Mouse (Mus musculus): Measurements from ENCODE around the gene Recql5. TPM values are rescaled to one million over a fixed set of nuclear protein-coding genes. Genes with fewer than 3 reads are reported as not detected.

The Recql5 gene
- total and polyA plus RNA-seq, 3 experiments, result 6.8 to 10.2 (median 7.4) TPM

- Histone ChIP-seq H3K9ac (ENCODE audit: low read depth, low read length) (no peak overlapping the region), H3K4me1 (ENCODE audit: control insufficient read depth, insufficient read depth, low read length) (no peaks in the 10 kb centered on the region), H3K4me3 (no peak overlapping the region), H3K79me2 (replicated peaks; ENCODE audit: control insufficient read depth, insufficient read depth, low read length) (no peaks in the 10 kb centered on the region), H3K27ac (no peak overlapping the region), H3K27me3 (ENCODE audit: control insufficient read depth, insufficient read depth, low read length) (no peaks in the 10 kb centered on the region), H3K36me3 (ENCODE audit: control insufficient read depth, insufficient read depth, low read length) (no peaks in the 10 kb centered on the region)
- TF ChIP-seq CTCF (IDR thresholded peaks at IDR 0.05) (no peak), POLR2A (IDR thresholded peaks at IDR 0.05; ENCODE audit: insufficient read depth, low read depth, low read length) (no peak), EP300 (IDR thresholded peaks at IDR 0.05; ENCODE audit: insufficient read depth, low read depth, low read length) (no peak)
- WGBS, result 83% methylated on average over 9 of the region's 9 CpGs
- DNase-seq, result no peak
- intact Hi-C loops (cut with DNase I), result no loop called here
These were observed 15.0 kb upstream of the Recql5 start for GRCm38 (mm10) chr11:115948316-115948715.

DNA sequence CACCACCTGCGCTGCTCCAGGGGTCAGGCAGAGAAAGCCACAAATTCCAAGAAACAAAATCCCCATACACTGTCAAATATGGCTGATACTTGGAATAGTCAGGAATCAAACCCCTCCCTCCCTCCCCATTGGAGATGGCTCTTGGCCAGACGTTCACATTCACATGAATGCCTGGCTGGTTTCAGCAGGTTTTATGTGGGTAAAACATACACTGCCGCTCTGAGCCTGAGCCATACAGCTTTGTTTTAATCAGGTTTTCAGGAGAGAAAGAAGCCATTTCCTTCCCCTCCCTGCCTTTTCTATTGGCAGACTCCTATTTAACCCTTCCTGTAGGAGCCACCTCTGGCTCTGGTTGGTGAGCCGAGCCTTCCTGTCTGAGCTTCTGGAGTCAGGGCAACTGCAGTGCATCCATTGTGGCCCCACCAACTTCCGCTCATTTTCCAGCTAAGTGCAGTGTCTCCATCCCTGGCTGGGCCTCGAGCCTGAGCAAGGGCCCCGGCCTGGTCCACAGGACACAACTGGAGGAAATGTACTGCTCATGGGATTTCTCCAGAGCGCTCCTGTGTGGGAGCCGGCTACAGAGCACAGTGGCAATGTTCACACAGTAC, 13.0 kb upstream of the Recql5 start:
- 54% methylated on average over 9 of the region's 9 CpGs for WGBS
- TF ChIP-seq CTCF (IDR thresholded peaks at IDR 0.05) (no peak), EP300 (IDR thresholded peaks at IDR 0.05; ENCODE audit: insufficient read depth, low read depth, low read length) (no peak)
- H3K4me1 ChIP-seq (ENCODE audit: control insufficient read depth, insufficient read depth, low read length), result no peaks in the 10 kb centered on the region
- no peaks in the 10 kb centered on the region for H3K79me2 ChIP-seq (replicated peaks; ENCODE audit: control insufficient read depth, insufficient read depth, low read length)
- intact Hi-C loops (cut with DNase I), result no loop called here
- H3K27me3 ChIP-seq (ENCODE audit: control insufficient read depth, insufficient read depth, low read length), result no peaks in the 10 kb centered on the region
- no peaks in the 10 kb centered on the region for H3K36me3 ChIP-seq (ENCODE audit: control insufficient read depth, insufficient read depth, low read length)
- H3K27ac ChIP-seq, result peak overlapping the region; percentile 15; the same call in 1 of the 2 replicates
- no peak overlapping the region for H3K4me3 ChIP-seq
- no peak for DNase-seq
- H3K9ac ChIP-seq (ENCODE audit: low read depth, low read length), result no peak overlapping the region

DNA sequence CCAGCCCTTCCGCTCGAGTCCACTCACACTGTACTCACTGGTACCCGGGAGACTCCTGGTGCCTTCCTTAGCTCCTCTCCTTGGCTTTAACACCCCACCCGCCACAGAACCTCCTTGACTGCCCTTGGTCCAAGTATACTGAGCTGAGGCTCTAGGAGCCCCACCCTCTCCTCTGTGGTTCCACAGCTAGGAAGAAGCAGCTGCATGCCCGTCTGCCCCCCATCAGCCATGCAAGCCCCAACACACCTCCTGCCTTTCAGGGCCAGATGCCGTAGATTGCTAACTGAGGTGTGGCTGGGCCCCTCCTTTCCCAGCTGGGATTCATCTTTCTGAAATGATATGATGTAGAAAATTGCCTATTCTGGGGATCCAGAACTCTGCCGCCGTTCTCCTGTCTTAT, 12.0 kb upstream of the Recql5 start:
- Histone ChIP-seq H3K36me3 (ENCODE audit: control insufficient read depth, insufficient read depth, low read length) (no peaks in the 10 kb centered on the region), H3K4me3 (no peak overlapping the region), H3K9ac (ENCODE audit: low read depth, low read length) (no peak overlapping the region), H3K27me3 (ENCODE audit: control insufficient read depth, insufficient read depth, low read length) (no peaks in the 10 kb centered on the region), H3K79me2 (replicated peaks; ENCODE audit: control insufficient read depth, insufficient read depth, low read length) (no peaks in the 10 kb centered on the region), H3K27ac (no peak overlapping the region), H3K4me1 (ENCODE audit: control insufficient read depth, insufficient read depth, low read length) (no peaks in the 10 kb centered on the region)
- DNase-seq, result no peak
- 90% methylated on average over 8 of the region's 8 CpGs for WGBS
- intact Hi-C loops (cut with DNase I), result no loop called here
- no peak for TF ChIP-seq CTCF (IDR thresholded peaks at IDR 0.05)
- no peak for TF ChIP-seq EP300 (IDR thresholded peaks at IDR 0.05; ENCODE audit: insufficient read depth, low read depth, low read length)
- TF ChIP-seq POLR2A (IDR thresholded peaks at IDR 0.05; ENCODE audit: insufficient read depth, low read depth, low read length), result no peak

DNA sequence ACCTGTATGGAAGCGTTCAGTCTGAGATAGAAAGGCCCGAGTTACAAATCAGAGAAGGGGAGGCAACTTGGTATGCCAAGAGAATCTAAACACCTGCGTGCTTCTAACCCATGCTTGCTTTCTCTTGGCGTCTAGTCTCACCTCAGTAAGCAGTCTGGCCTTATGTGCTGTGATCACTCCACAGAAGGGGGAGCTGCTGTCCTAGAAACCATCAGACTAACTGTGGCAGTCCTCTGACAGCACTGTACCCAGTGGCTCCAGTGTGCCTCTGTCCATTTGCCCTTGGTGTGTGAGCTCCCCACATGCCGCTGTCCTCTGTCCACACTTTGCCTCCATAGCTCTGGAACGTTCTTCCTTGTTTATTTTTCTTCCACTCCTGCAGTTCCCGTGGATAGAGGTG, 8.7 kb upstream of the Recql5 start:
- Histone ChIP-seq H3K4me3 (no peak overlapping the region), H3K27me3 (ENCODE audit: control insufficient read depth, insufficient read depth, low read length) (no peaks in the 10 kb centered on the region), H3K36me3 (ENCODE audit: control insufficient read depth, insufficient read depth, low read length) (no peaks in the 10 kb centered on the region), H3K9ac (ENCODE audit: low read depth, low read length) (no peak overlapping the region), H3K4me1 (ENCODE audit: control insufficient read depth, insufficient read depth, low read length) (no peaks in the 10 kb centered on the region), H3K27ac (no peak overlapping the region), H3K79me2 (replicated peaks; ENCODE audit: control insufficient read depth, insufficient read depth, low read length) (no peaks in the 10 kb centered on the region)
- WGBS, result 78% methylated on average over 7 of the region's 7 CpGs
- TF ChIP-seq CTCF (IDR thresholded peaks at IDR 0.05) (peak; percentile 6; the same call in 1 of the 2 replicates), POLR2A (IDR thresholded peaks at IDR 0.05; ENCODE audit: insufficient read depth, low read depth, low read length) (no peak), EP300 (IDR thresholded peaks at IDR 0.05; ENCODE audit: insufficient read depth, low read depth, low read length) (no peak)
- DNase-seq, result no peak
- intact Hi-C loops (cut with DNase I), result loop anchor here (1.0 kb wide), 1 partner anchor 57 kb away; no protein-coding TSS in a partner anchor

GRCm38 (mm10) chr11:115939690-115940329, 6.5 kb upstream of the Recql5 start:
- intact Hi-C loops (cut with DNase I), result loop anchor here (2.0 to 10.0 kb wide), 4 partner anchors 59 to 195 kb away; partner anchors contain the start of genes Mrpl38 and Trim65
- H3K4me3 ChIP-seq, result no peak overlapping the region
- no peaks in the 10 kb centered on the region for H3K4me1 ChIP-seq (ENCODE audit: control insufficient read depth, insufficient read depth, low read length)
- no peaks in the 10 kb centered on the region for H3K79me2 ChIP-seq (replicated peaks; ENCODE audit: control insufficient read depth, insufficient read depth, low read length)
- peak; percentile 36 to 61 for DNase-seq
- WGBS, result 25% methylated on average over 6 of the region's 6 CpGs
- H3K27ac ChIP-seq, result no peak overlapping the region
- TF ChIP-seq EP300 (IDR thresholded peaks at IDR 0.05; ENCODE audit: insufficient read depth, low read depth, low read length), result no peak
- peak; percentile 100 for TF ChIP-seq CTCF (IDR thresholded peaks at IDR 0.05)
- H3K36me3 ChIP-seq (ENCODE audit: control insufficient read depth, insufficient read depth, low read length), result no peaks in the 10 kb centered on the region
- no peaks in the 10 kb centered on the region for H3K27me3 ChIP-seq (ENCODE audit: control insufficient read depth, insufficient read depth, low read length)
- no peak overlapping the region for H3K9ac ChIP-seq (ENCODE audit: low read depth, low read length)

GRCm38 (mm10) chr11:115933747-115934110, 452 bp upstream of the Recql5 start:
- H3K36me3 ChIP-seq (ENCODE audit: control insufficient read depth, insufficient read depth, low read length), result peaks cover 6% of the 10 kb centered on the region; the same call in 1 of the 2 replicates
- DNase-seq, result no peak
- under 1% methylated on average over 16 of the region's 16 CpGs for WGBS
- peaks cover 2% of the 10 kb centered on the region; the same call in 1 of the 2 replicates for H3K79me2 ChIP-seq (replicated peaks; ENCODE audit: control insufficient read depth, insufficient read depth, low read length)
- intact Hi-C loops (cut with DNase I), result loop anchor here (10.0 kb wide), 1 partner anchor 201 kb away; the partner anchor contains the start of genes Mrpl38 and Trim65
- peak overlapping the region; percentile 80 for H3K4me3 ChIP-seq
- H3K27me3 ChIP-seq (ENCODE audit: control insufficient read depth, insufficient read depth, low read length), result no peaks in the 10 kb centered on the region
- TF ChIP-seq EP300 (IDR thresholded peaks at IDR 0.05; ENCODE audit: insufficient read depth, low read depth, low read length), result no peak
- TF ChIP-seq POLR2A (IDR thresholded peaks at IDR 0.05; ENCODE audit: insufficient read depth, low read depth, low read length), result no peak
- TF ChIP-seq CTCF (IDR thresholded peaks at IDR 0.05), result no peak
- peak overlapping the region; percentile 80 for H3K9ac ChIP-seq (ENCODE audit: low read depth, low read length)
- peak overlapping the region; percentile 72 for H3K27ac ChIP-seq
- H3K4me1 ChIP-seq (ENCODE audit: control insufficient read depth, insufficient read depth, low read length), result peaks cover 3% of the 10 kb centered on the region

Measured in heart, adult 2 months (tissue).